Mouse (Mus musculus): ENCODE measurements around the gene Mapk1. TPM values are rescaled to one million over a fixed set of nuclear protein-coding genes. Genes with fewer than 3 reads are reported as not detected.

Gene Mapk1
- polyA plus RNA-seq, 1 experiment from 2014 or later = 149 TPM

DNA sequence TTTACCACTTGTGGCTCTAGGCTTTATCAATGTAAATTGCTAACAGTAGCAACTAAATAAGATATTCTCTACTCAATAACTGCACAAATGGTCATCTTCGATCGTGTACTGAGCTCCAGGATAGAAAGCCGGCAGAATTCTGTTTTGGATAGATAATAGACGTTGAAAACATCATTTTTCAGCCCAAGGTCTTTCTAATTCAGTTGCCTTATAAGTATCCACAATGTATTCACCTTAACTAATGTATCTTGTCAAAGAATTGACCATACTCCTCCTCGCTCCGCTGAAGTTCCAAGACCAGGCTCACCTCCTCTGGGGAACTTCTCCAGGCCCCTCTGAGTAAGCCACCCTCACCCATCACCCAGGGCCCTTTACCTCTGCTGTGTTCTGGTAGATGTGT, 87.5 kb downstream of the Mapk1 start:
- Histone ChIP-seq H3K4me1 (replicated peaks; ENCODE audit: insufficient read depth, low read length) (no peaks in the 10 kb centered on the region), H3K36me3 (ENCODE audit: insufficient read depth, low read length) (no peaks in the 10 kb centered on the region), H3K9me3 (replicated peaks; ENCODE audit: low read length) (no peaks in the 10 kb centered on the region), H3K4me3 (replicated peaks; ENCODE audit: low read depth, low read length) (peak overlapping the region; percentile 80), H3K27ac (no peak overlapping the region), H3K27me3 (ENCODE audit: insufficient read depth, low read length) (no peaks in the 10 kb centered on the region), H3K4me2 (ENCODE audit: low read length) (peak overlapping the region; percentile 89), H3K9ac (ENCODE audit: low read depth, low read length) (no peak overlapping the region)
- WGBS = 48% methylated on average over 6 of the region's 6 CpGs
- ATAC-seq (replicated peaks; ENCODE audit: low FRiP score, low read depth) = no peak
- no peak for DNase-seq (ENCODE audit: low spot score)
- TF ChIP-seq CTCF (IDR thresholded peaks at IDR 0.05; ENCODE audit: low read depth) = no peak

DNA sequence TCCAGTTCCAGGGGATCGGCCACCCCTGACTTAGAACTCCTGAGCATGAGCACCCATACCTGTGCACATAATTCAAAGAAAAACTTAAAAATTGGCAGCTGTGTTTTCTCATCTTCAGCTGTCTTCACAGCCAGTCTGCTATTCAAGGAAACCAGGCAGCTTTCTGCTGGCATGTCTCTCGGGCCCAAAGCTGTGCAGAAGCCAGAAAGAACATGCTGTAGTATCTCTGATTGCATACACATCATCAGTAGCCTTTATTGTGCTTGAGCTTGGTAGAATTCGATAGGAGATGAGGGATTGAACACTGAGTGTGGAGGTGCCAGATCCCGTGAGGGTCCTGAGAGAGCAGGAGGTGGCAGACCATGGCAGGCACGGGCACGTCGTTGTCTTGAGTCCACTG, 89.8 kb downstream of the Mapk1 start:
- no peak for ATAC-seq (replicated peaks; ENCODE audit: low FRiP score, low read depth)

DNA sequence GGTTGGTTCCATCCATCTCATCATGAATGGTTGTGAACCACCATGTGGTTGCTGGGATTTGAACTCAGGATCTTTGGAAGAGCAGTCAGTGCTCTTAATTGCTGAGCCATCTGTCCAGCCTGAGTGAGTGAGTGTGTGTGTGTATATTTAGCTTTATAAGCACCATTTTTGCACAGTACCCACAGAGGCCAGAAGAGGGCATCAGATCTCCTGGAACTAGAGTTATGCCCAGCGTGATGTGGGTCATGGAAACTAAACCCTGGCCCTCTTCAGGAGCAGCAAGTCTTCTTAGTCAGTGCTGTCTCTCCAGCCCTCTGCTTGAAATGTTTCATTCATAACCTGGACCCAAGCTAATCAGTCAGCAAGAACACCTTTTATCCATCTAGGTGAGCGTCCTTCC, 93.1 kb downstream of the Mapk1 start:
- no peak for DNase-seq (ENCODE audit: low spot score)
- H3K27me3 ChIP-seq (ENCODE audit: insufficient read depth, low read length) = no peaks in the 10 kb centered on the region
- no peak overlapping the region for H3K4me3 ChIP-seq (replicated peaks; ENCODE audit: low read depth, low read length)
- H3K4me1 ChIP-seq (replicated peaks; ENCODE audit: insufficient read depth, low read length) = no peaks in the 10 kb centered on the region
- no peaks in the 10 kb centered on the region for H3K9me3 ChIP-seq (replicated peaks; ENCODE audit: low read length)
- H3K27ac ChIP-seq = no peak overlapping the region
- TF ChIP-seq CTCF (IDR thresholded peaks at IDR 0.05; ENCODE audit: low read depth) = peak; percentile 33; the same call in 1 of the 2 replicates
- ATAC-seq (replicated peaks; ENCODE audit: low FRiP score, low read depth) = no peak
- no peak overlapping the region for H3K9ac ChIP-seq (ENCODE audit: low read depth, low read length)
- WGBS = 98% methylated on average over 2 of the region's 2 CpGs
- no peak overlapping the region for H3K4me2 ChIP-seq (ENCODE audit: low read length)
- peaks cover 4% of the 10 kb centered on the region; the same call in 1 of the 2 replicates for H3K36me3 ChIP-seq (ENCODE audit: insufficient read depth, low read length)

More for the DNA sequence above, 89.8 kb downstream of the Mapk1 start:
- Histone ChIP-seq H3K4me3 (replicated peaks; ENCODE audit: low read depth, low read length) (no peak overlapping the region), H3K27me3 (ENCODE audit: insufficient read depth, low read length) (no peaks in the 10 kb centered on the region), H3K9ac (ENCODE audit: low read depth, low read length) (no peak overlapping the region), H3K4me1 (replicated peaks; ENCODE audit: insufficient read depth, low read length) (no peaks in the 10 kb centered on the region), H3K27ac (no peak overlapping the region), H3K9me3 (replicated peaks; ENCODE audit: low read length) (no peaks in the 10 kb centered on the region), H3K4me2 (ENCODE audit: low read length) (no peak overlapping the region), H3K36me3 (ENCODE audit: insufficient read depth, low read length) (no peaks in the 10 kb centered on the region)
- WGBS = 85% methylated on average over 7 of the region's 7 CpGs
- TF ChIP-seq CTCF (IDR thresholded peaks at IDR 0.05; ENCODE audit: low read depth) = no peak
- DNase-seq (ENCODE audit: low spot score) = no peak

GRCm38 (mm10) chr16:17076869-17077268, 93.7 kb downstream of the Mapk1 start:
- Histone ChIP-seq H3K27ac (no peak overlapping the region), H3K27me3 (ENCODE audit: insufficient read depth, low read length) (no peaks in the 10 kb centered on the region), H3K9me3 (replicated peaks; ENCODE audit: low read length) (no peaks in the 10 kb centered on the region), H3K4me3 (replicated peaks; ENCODE audit: low read depth, low read length) (no peak overlapping the region), H3K9ac (ENCODE audit: low read depth, low read length) (no peak overlapping the region), H3K4me1 (replicated peaks; ENCODE audit: insufficient read depth, low read length) (no peaks in the 10 kb centered on the region), H3K36me3 (ENCODE audit: insufficient read depth, low read length) (peaks cover 4% of the 10 kb centered on the region; the same call in 1 of the 2 replicates), H3K4me2 (ENCODE audit: low read length) (no peak overlapping the region)
- DNase-seq (ENCODE audit: low spot score) (no peak), ATAC-seq (replicated peaks; ENCODE audit: low FRiP score, low read depth) (no peak)
- no peak for TF ChIP-seq CTCF (IDR thresholded peaks at IDR 0.05; ENCODE audit: low read depth)

- no peak overlapping the region for H3K27ac ChIP-seq
These were observed 94.9 kb downstream of the Mapk1 start for GRCm38 (mm10) chr16:17078101-17078500.

DNA sequence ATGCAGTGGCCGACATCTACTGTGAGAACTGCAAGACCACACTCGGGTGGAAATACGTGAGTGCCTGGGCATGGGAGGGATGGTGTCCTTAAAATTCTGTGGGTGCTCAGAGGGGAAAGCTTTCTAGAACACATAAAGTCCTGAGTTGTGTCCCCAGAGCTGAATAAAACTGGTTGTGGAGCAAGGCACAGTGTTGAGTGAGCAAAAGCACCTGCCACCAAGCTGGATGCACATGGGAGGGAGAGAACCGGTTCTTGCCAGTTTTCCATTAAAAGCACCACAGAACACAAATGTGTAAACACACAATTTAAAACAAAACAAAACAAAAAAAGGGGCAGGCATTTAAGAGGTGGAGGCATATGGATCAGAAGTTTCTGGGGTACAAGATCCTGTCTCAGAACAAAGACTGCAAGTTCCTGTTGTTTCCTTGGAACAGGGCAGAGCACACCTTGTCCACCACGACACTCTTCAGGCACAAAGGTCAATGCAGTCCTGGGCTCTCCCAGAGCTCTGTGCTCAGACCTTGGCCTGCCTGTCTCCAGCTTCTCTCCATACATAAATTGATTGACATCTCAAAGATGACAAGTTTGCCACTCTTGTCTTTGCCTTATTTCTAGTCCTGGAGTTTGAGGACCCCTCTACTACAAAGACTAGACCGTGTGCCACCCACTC, 99.1 kb downstream of the Mapk1 start:
- H3K27ac ChIP-seq = peak overlapping the region; percentile 0; the same call in 1 of the 2 replicates
- no peaks in the 10 kb centered on the region for H3K9me3 ChIP-seq (replicated peaks; ENCODE audit: low read length)
- H3K36me3 ChIP-seq (ENCODE audit: insufficient read depth, low read length) = peaks cover 39% of the 10 kb centered on the region
- H3K4me1 ChIP-seq (replicated peaks; ENCODE audit: insufficient read depth, low read length) = no peaks in the 10 kb centered on the region
- no peak overlapping the region for H3K4me3 ChIP-seq (replicated peaks; ENCODE audit: low read depth, low read length)
- DNase-seq (ENCODE audit: low spot score) = no peak
- H3K27me3 ChIP-seq (ENCODE audit: insufficient read depth, low read length) = no peaks in the 10 kb centered on the region
- H3K9ac ChIP-seq (ENCODE audit: low read depth, low read length) = no peak overlapping the region
- WGBS = 92% methylated on average over 6 of the region's 6 CpGs
- peak; percentile 34; the same call in 1 of the 2 replicates for ATAC-seq (replicated peaks; ENCODE audit: low FRiP score, low read depth)
- no peak overlapping the region for H3K4me2 ChIP-seq (ENCODE audit: low read length)
- TF ChIP-seq CTCF (IDR thresholded peaks at IDR 0.05; ENCODE audit: low read depth) = no peak

More at GRCm38 (mm10) chr16:17078101-17078500, 94.9 kb downstream of the Mapk1 start:
- Histone ChIP-seq H3K4me3 (replicated peaks; ENCODE audit: low read depth, low read length) (no peak overlapping the region), H3K4me1 (replicated peaks; ENCODE audit: insufficient read depth, low read length) (no peaks in the 10 kb centered on the region), H3K9ac (ENCODE audit: low read depth, low read length) (no peak overlapping the region), H3K36me3 (ENCODE audit: insufficient read depth, low read length) (peaks cover 10% of the 10 kb centered on the region; the same call in 1 of the 2 replicates), H3K9me3 (replicated peaks; ENCODE audit: low read length) (no peaks in the 10 kb centered on the region), H3K4me2 (ENCODE audit: low read length) (no peak overlapping the region), H3K27me3 (ENCODE audit: insufficient read depth, low read length) (no peaks in the 10 kb centered on the region)
- TF ChIP-seq CTCF (IDR thresholded peaks at IDR 0.05; ENCODE audit: low read depth) = no peak
- ATAC-seq (replicated peaks; ENCODE audit: low FRiP score, low read depth) (no peak), DNase-seq (ENCODE audit: low spot score) (no peak)
- WGBS = 82% methylated on average over 7 of the region's 7 CpGs

Data from kidney, postnatal 0 days (tissue).